Mouse (Mus musculus) intestine, embryonic 14.5 days (tissue): ENCODE measurements around the gene Lrrc73. TPM values are rescaled to one million over a fixed set of nuclear protein-coding genes. Genes with fewer than 3 reads are reported as not detected.

ENCODE experiments used
- ATAC-seq: fragments of 200-750 bp; cut with Nextera tagmentation; replicated peaks from 2 replicates; pipeline ENCODE4 v1.8.0; 2017; ENCODE audit warnings: low read depth, moderate number of reproducible peaks, moderate TSS enrichment, moderate library complexity; ENCODE audit not compliant: low FRiP score, low TSS enrichment
- DNase-seq: peaks from one replicate; pipeline ENCODE4 v3.0.0-alpha.2; 2018; ENCODE audit warnings: low spot score
- H3K27ac ChIP-seq: fragments of 300-500 bp; sonication (generic); 2 replicates; pipeline ENCODE4 v1.5.1; 2014; ENCODE audit warnings: low read depth, mild to moderate bottlenecking, control low read depth
- H3K27me3 ChIP-seq: fragments of 300-500 bp; sonication (generic); replicated peaks from 2 replicates; pipeline ENCODE4 v1.6.1; 2014; ENCODE audit warnings: low read length, control low read depth; ENCODE audit not compliant: control insufficient read depth, insufficient read depth
- H3K36me3 ChIP-seq: fragments of 300-500 bp; sonication (generic); 2 replicates; pipeline ENCODE4 v1.6.1; 2014; ENCODE audit warnings: low read length, control low read depth; ENCODE audit not compliant: control insufficient read depth, insufficient read depth
- H3K4me1 ChIP-seq: fragments of 300-500 bp; sonication (generic); replicated peaks from 2 replicates; pipeline ENCODE4 v1.6.1; 2014; ENCODE audit warnings: low read length, control low read depth, mixed read lengths; ENCODE audit not compliant: control insufficient read depth, insufficient read depth
- H3K4me2 ChIP-seq: fragments of 300-500 bp; sonication (generic); 2 replicates; pipeline ENCODE4 v1.6.1; 2014; ENCODE audit warnings: low read length
- H3K4me3 ChIP-seq: fragments of 300-500 bp; sonication (generic); 2 replicates; pipeline ENCODE4 v1.5.1; 2014; ENCODE audit warnings: low read depth, low read length, control low read depth, mixed read lengths
- H3K9ac ChIP-seq: fragments of 300-500 bp; sonication (generic); 2 replicates; pipeline ENCODE4 v1.6.1; 2014; ENCODE audit warnings: mild to moderate bottlenecking, low read length
- H3K9me3 ChIP-seq: fragments of 300-500 bp; sonication (generic); 2 replicates; pipeline ENCODE4 v1.6.1; 2016; ENCODE audit warnings: low read length, control low read depth; ENCODE audit not compliant: control insufficient read depth
- WGBS: fragments of 180-500 bp; shearing (Covaris S2); extraction: QIAGEN DNeasy Blood & Tissue Kit; methylation state at CpG from one replicate; pipeline ENCODE4 v1.1.7; 2014; 5-methylcytosine and 5-hydroxymethylcytosine counted together
- polyA plus RNA-seq: library from polyadenylated mRNA; unstranded; fragments of >200 nt; fragmentation: Nextera tagmentation; extraction: Ambion mirVana; gene quantifications from 2 replicates; pipeline ENCODE4 v1.2.1, GENCODE M21; 2014

Lrrc73 gene
- polyA plus RNA-seq, 1 experiment from 2014 or later: 0.65 TPM

DNA sequence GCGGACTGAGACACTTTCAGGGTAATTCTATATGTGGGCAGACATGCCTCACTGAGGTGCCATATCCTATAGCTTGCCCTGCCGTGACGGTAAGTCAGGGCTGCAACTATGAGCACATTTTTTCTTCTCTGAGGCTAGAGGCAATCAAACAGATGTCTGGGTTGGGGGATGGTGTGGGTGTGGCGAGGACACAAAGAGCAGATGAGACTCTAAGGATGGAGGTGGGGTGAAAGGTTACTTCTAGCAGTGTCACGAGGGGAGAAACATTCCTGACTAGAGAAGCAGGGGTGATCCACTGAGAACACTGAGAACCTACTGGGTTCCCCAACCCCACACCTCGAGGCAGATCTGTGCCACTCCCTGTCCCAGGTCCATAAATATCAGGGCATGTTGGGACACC lies 13.7 kb downstream of the Lrrc73 start:
- DNase-seq (no peak), ATAC-seq (no peak)
- Histone ChIP-seq H3K4me2 (no peak overlapping the region), H3K9ac (no peak overlapping the region), H3K4me1 (no peaks in the 10 kb centered on the region), H3K9me3 (no peaks in the 10 kb centered on the region), H3K36me3 (peaks cover 72% of the 10 kb centered on the region), H3K27ac (no peak overlapping the region), H3K27me3 (no peaks in the 10 kb centered on the region), H3K4me3 (no peak overlapping the region)
- WGBS: 45% methylated on average over 6 of the region's 6 CpGs

DNA sequence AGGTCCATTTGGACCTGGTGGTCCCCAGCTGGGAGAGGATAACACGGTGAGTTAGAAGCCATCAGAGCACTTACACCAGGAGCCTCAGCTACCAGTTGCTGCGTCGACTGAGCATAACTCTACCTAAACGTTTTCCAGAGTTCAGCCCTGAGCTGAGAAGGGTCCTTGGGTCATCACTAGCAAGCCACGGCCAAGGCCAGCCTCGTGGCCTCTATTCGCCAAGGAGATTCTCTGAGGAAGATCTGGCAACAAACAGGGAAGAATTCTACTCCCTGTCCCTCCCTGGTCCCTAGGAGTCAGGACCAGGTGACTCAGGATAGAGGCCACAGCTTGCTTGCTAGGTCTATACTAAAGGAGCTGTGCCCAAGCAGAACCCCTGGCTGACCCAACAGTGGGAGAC lies 14.2 kb downstream of the Lrrc73 start:
- H3K27me3 ChIP-seq: no peaks in the 10 kb centered on the region
- H3K9me3 ChIP-seq: no peaks in the 10 kb centered on the region
- no peaks in the 10 kb centered on the region for H3K4me1 ChIP-seq
- H3K9ac ChIP-seq: no peak overlapping the region
- DNase-seq: no peak
- peaks cover 70% of the 10 kb centered on the region for H3K36me3 ChIP-seq
- ATAC-seq: no peak
- H3K27ac ChIP-seq: no peak overlapping the region
- no peak overlapping the region for H3K4me3 ChIP-seq
- WGBS: 74% methylated on average over 7 of the region's 7 CpGs
- no peak overlapping the region for H3K4me2 ChIP-seq

- WGBS: 76% methylated on average over 10 of the region's 10 CpGs
- Histone ChIP-seq H3K4me1 (no peaks in the 10 kb centered on the region), H3K9me3 (no peaks in the 10 kb centered on the region), H3K9ac (no peak overlapping the region), H3K27me3 (no peaks in the 10 kb centered on the region), H3K36me3 (peaks cover 66% of the 10 kb centered on the region), H3K4me3 (no peak overlapping the region), H3K4me2 (no peak overlapping the region), H3K27ac (no peak overlapping the region)
- no peak for ATAC-seq
- no peak for DNase-seq
These were observed 14.8 kb downstream of the Lrrc73 start for GRCm38 (mm10) chr17:46268026-46268720.

DNA sequence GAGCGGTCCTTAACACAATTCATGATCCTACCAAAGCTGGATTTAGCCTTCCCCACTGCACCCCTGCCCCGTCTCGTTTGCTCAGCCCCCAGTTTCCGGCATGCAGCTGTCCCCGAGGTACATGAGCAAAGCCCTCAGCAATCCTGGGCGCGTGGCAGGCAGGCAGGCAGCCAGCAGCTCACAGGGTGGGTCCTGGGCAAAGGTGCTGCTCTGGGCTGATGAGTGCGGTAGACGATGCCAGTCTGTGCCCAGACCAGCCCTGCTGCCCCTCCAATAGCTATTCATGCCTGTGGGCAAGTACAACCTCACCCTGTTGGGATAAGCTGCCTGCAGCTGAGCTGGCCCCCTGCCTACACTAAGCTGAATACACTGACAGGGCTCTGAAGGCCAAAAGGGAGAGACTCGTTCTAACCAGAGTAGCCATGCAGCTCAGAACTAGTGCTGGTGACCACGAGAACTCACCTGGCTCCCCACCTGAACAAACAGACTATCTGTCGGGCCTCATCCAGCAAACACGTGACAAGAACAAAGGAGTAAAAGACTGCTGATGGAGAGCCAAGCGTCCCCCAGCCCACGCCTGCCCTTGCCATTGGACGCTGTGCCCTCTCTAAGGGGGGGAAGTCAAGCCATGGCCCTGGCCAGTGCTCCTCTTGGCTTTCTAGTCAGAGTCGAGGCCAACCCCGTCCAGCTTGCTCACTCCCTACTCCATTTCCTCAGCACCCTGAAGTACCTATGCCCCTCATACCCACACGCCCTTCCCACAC lies 16.6 kb downstream of the Lrrc73 start:
- Histone ChIP-seq H3K9ac (no peak overlapping the region), H3K4me1 (no peaks in the 10 kb centered on the region), H3K27ac (no peak overlapping the region), H3K4me2 (no peak overlapping the region), H3K27me3 (no peaks in the 10 kb centered on the region), H3K9me3 (no peaks in the 10 kb centered on the region), H3K36me3 (peaks cover 52% of the 10 kb centered on the region), H3K4me3 (no peak overlapping the region)
- WGBS: 84% methylated on average over 19 of the region's 19 CpGs
- DNase-seq: no peak
- no peak for ATAC-seq

DNA sequence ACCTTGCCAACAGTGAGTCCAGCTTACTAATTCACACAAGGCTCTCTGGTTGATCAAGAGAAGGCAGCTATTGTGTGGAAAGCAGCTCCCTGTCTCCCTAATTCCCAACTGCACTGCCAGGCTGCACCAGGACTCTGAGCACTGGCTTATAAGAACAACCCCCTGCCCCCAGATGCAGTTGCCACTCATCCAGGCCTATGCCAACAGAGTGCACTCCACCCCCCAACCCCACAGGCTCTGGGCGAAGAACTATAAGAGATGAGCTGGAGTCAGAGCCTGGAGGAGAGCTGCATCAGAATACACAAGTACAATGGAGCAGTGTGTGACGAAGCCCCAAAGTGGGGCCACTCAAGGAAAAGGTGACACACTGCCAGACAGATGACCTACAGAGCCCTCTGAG lies 18.7 kb downstream of the Lrrc73 start:
- Histone ChIP-seq H3K9ac (no peak overlapping the region), H3K36me3 (peaks cover 50% of the 10 kb centered on the region), H3K4me3 (no peak overlapping the region), H3K4me2 (no peak overlapping the region), H3K27ac (no peak overlapping the region), H3K9me3 (no peaks in the 10 kb centered on the region), H3K27me3 (no peaks in the 10 kb centered on the region), H3K4me1 (no peaks in the 10 kb centered on the region)
- WGBS: 91% methylated on average over 2 of the region's 2 CpGs
- ATAC-seq (no peak), DNase-seq (no peak)

DNA sequence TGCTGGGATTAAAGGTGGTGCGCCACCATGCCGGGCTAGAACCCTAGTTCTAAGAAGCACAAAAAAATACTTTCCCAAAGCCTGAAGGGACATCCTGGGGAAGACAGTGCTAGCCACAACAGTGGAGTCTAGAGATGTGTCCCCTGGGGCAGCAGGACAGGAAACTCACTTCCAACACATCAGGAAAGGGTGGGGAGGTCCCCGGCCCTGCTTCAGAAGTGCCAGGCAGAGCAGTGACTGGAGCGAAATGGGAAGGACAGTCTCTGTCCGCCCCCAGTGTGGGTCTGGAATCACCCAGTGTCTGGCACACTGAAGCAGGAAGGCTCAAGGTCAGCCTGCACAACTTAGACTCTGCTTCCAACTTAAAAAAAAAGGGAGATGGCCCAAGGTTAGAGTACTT lies 19.3 kb downstream of the Lrrc73 start:
- Histone ChIP-seq H3K4me1 (no peaks in the 10 kb centered on the region), H3K9me3 (no peaks in the 10 kb centered on the region), H3K27ac (no peak overlapping the region), H3K9ac (no peak overlapping the region), H3K36me3 (peaks cover 54% of the 10 kb centered on the region), H3K27me3 (no peaks in the 10 kb centered on the region), H3K4me2 (no peak overlapping the region), H3K4me3 (no peak overlapping the region)
- WGBS: 90% methylated on average over 5 of the region's 5 CpGs
- ATAC-seq (no peak), DNase-seq (no peak)

GRCm38 (mm10) chr17:46273803-46274236 lies 20.5 kb downstream of the Lrrc73 start:
- Histone ChIP-seq H3K4me3 (no peak overlapping the region), H3K4me2 (no peak overlapping the region), H3K4me1 (no peaks in the 10 kb centered on the region), H3K9me3 (no peaks in the 10 kb centered on the region), H3K27ac (no peak overlapping the region), H3K9ac (no peak overlapping the region), H3K27me3 (no peaks in the 10 kb centered on the region), H3K36me3 (peaks cover 63% of the 10 kb centered on the region)
- no peak for ATAC-seq
- no peak for DNase-seq
- WGBS: 83% methylated on average over 1 of the region's 1 CpGs

GRCm38 (mm10) chr17:46274465-46274864 lies 21.1 kb downstream of the Lrrc73 start:
- Histone ChIP-seq H3K4me2 (no peak overlapping the region), H3K9me3 (no peaks in the 10 kb centered on the region), H3K4me3 (no peak overlapping the region), H3K36me3 (peaks cover 65% of the 10 kb centered on the region), H3K9ac (no peak overlapping the region), H3K27me3 (no peaks in the 10 kb centered on the region), H3K27ac (no peak overlapping the region), H3K4me1 (no peaks in the 10 kb centered on the region)
- no peak for ATAC-seq
- 78% methylated on average over 6 of the region's 6 CpGs for WGBS
- DNase-seq: no peak

- Histone ChIP-seq H3K36me3 (peaks cover 64% of the 10 kb centered on the region), H3K4me3 (no peak overlapping the region)
These were observed 21.7 kb downstream of the Lrrc73 start for GRCm38 (mm10) chr17:46275034-46275433.

More at GRCm38 (mm10) chr17:46275034-46275433, 21.7 kb downstream of the Lrrc73 start:
- Histone ChIP-seq H3K27ac (no peak overlapping the region), H3K9me3 (no peaks in the 10 kb centered on the region), H3K4me2 (no peak overlapping the region), H3K9ac (no peak overlapping the region), H3K27me3 (no peaks in the 10 kb centered on the region), H3K4me1 (no peaks in the 10 kb centered on the region)
- DNase-seq (no peak), ATAC-seq (no peak)
- 92% methylated on average over 6 of the region's 6 CpGs for WGBS
